Mouse (Mus musculus) kidney, adult 11 months (tissue): ENCODE data around the gene Cemip2.

Source experiments
- DNase-seq: peaks from one replicate; pipeline ENCODE4 v3.0.0; 2022

Cemip2 gene

GRCm38 (mm10) chr19:21816260-21816659 lies 38.1 kb downstream of the Cemip2 start:
- DNase-seq = no peak

- no peak for DNase-seq
These were observed 40.0 kb downstream of the Cemip2 start for GRCm38 (mm10) chr19:21818021-21818725.

GRCm38 (mm10) chr19:21819585-21819984 lies 41.4 kb downstream of the Cemip2 start:
- DNase-seq = no peak

GRCm38 (mm10) chr19:21820126-21820525 lies 42.0 kb downstream of the Cemip2 start:
- DNase-seq = no peak

- peak; percentile 29 for DNase-seq
These were observed 43.7 kb downstream of the Cemip2 start for GRCm38 (mm10) chr19:21821877-21822276.

- no peak for DNase-seq
These were observed 46.0 kb downstream of the Cemip2 start for GRCm38 (mm10) chr19:21824146-21824545.

- no peak for DNase-seq
These were observed 47.2 kb downstream of the Cemip2 start for GRCm38 (mm10) chr19:21825128-21825885.

GRCm38 (mm10) chr19:21833416-21833992 lies 55.4 kb downstream of the Cemip2 start:
- DNase-seq = peak; percentile 20

- no peak for DNase-seq
These were observed 56.8 kb downstream of the Cemip2 start for GRCm38 (mm10) chr19:21834952-21835351.

- DNase-seq = no peak
These were observed 72.6 kb downstream of the Cemip2 start for GRCm38 (mm10) chr19:21850721-21851120.

- DNase-seq = no peak
These were observed 76.5 kb downstream of the Cemip2 start for GRCm38 (mm10) chr19:21854526-21855228.

GRCm38 (mm10) chr19:21855421-21856128 lies 77.4 kb downstream of the Cemip2 start:
- no peak for DNase-seq

- DNase-seq = no peak
These were observed 80.8 kb downstream of the Cemip2 start for GRCm38 (mm10) chr19:21858846-21859521.

GRCm38 (mm10) chr19:21860132-21860531 lies 82.0 kb downstream of the Cemip2 start:
- no peak for DNase-seq

GRCm38 (mm10) chr19:21860894-21861293 lies 82.8 kb downstream of the Cemip2 start:
- DNase-seq = no peak

GRCm38 (mm10) chr19:21862289-21862990 lies 84.3 kb downstream of the Cemip2 start:
- DNase-seq = no peak

GRCm38 (mm10) chr19:21862991-21863931 lies 85.1 kb downstream of the Cemip2 start:
- no peak for DNase-seq

GRCm38 (mm10) chr19:21865242-21866055 lies 87.3 kb downstream of the Cemip2 start:
- no peak for DNase-seq

GRCm38 (mm10) chr19:21866094-21866493 lies 88.0 kb downstream of the Cemip2 start:
- DNase-seq = no peak
